Mouse (Mus musculus): Measurements from ENCODE around the gene Dusp23. TPM values are rescaled to one million over a fixed set of nuclear protein-coding genes. Genes with fewer than 3 reads are reported as not detected.

The Dusp23 gene
- polyA plus RNA-seq (2015; fragmentation: Nextera tagmentation; extraction: Ambion mirVana), result 6.2 and 6.3 TPM in 2 replicates

DNA sequence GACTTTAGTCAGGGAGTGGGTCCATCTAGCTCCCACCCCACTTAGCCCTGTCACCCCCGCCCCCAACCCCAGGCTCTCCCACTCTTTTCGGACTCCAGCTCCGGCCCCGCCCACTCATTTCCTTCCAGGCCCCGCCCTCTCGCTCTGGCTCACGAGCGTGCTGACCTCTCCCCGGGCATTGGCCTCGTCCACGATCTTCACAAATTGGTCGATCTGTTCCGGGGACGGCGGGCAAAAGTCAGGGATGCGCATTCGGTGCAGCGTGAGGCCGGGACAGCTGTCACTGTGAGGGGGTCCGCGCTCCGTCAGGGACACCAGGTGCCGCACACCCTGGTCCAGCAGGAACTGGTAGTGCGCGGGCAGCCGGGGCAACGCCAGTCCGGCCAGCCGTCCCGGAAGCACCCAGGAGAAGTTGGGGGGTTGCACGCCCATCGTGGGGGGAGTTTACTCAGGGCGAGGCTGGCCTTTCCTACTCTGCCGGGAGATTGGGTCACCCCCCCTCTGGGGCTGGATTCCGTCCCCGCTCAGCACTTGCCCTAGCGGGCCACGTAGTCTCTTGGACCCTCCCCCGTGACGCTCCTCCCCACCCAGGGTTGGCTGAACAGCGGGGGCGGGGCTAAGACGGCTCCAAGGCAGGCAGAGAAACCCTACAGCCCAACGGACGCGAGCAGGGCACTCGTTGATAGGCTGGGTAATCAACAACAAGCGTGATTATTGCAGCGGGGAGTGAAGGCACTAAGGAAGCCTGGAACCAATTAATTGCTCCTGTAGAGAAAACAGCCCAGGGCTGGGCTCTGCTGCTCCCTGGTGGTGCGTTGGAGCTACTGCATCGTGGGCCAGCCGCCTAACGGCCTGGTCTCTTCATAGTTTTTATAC is at the start of gene Dusp23:
TSS of gene Dusp23 (minus strand) at position 512 of the 876 bp plus-strand sequence.
- peak within 1 kb of the TSS; percentile 71 for H3K9ac ChIP-seq (replicated peaks)
- H3K9me3 ChIP-seq, result no peaks in the 10 kb centered on the region
- no peaks in the 10 kb centered on the region for H3K36me3 ChIP-seq
- 0 out of 2 replicates have a peak, but pooled peaks cover 6% of the 10 kb centered on the region for H3K4me1 ChIP-seq (replicated peaks)
- ATAC-seq, result peak; percentile 98
- H3K4me3 ChIP-seq (replicated peaks), result peak within 1 kb of the TSS; percentile 70
- no peaks in the 10 kb centered on the region for H3K27me3 ChIP-seq
- peak within 1 kb of the TSS; percentile 79 for H3K4me2 ChIP-seq (replicated peaks)
- WGBS, result under 1% methylated on average over 53 of the region's 53 CpGs
- H3K27ac ChIP-seq, result peak within 1 kb of the TSS; percentile 72

DNA sequence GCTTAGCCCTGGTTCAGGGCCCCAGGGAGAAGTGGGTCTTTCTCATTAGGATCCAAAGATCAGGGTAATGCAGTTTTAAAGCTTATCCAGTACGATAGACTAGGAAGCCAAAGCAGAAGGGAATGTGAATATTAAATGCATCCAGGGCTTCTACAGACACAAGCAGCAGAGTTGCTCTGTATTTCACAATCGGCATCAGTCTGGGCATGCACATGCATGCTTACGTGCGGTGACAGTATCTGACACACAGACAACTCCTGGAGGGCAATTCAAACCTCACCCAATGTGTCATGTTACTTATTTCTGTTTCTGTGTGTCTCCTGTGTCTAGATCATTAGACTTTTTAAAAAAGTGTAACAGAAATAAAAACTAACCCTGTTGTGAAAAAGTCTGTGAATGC is 48.0 kb upstream of the Dusp23 start:
- Histone ChIP-seq H3K4me2 (replicated peaks) (no peak overlapping the region), H3K9ac (replicated peaks) (no peak overlapping the region), H3K27ac (no peak overlapping the region), H3K9me3 (no peaks in the 10 kb centered on the region), H3K4me3 (replicated peaks) (no peak overlapping the region), H3K27me3 (no peaks in the 10 kb centered on the region), H3K36me3 (no peaks in the 10 kb centered on the region), H3K4me1 (replicated peaks) (no peaks in the 10 kb centered on the region)
- 86% methylated on average over 4 of the region's 4 CpGs for WGBS
- no peak for ATAC-seq

DNA sequence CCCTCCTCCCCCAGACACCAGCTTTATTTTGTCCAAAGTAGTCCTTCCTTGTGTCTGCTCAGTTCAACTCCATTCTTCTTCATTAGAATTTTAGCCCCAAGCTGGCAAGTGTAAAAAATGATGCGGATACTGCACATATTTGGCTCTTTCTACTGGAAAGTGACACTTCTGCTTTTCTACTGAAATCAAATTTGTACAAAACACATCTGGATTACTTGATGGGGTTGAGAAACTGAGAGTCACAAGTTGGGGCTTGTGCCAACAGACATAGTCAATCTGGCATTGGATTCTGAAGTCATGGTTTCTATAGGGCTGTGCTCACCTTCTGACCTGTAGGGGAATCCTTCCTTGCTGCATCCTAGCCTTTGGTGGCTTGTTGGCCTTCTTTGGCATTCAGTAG is 38.0 kb upstream of the Dusp23 start:
- no peak overlapping the region for H3K27ac ChIP-seq
- no peaks in the 10 kb centered on the region for H3K9me3 ChIP-seq
- no peak overlapping the region for H3K4me2 ChIP-seq (replicated peaks)
- H3K4me1 ChIP-seq (replicated peaks), result peaks cover 5% of the 10 kb centered on the region
- H3K9ac ChIP-seq (replicated peaks), result no peak overlapping the region
- H3K27me3 ChIP-seq, result no peaks in the 10 kb centered on the region
- H3K36me3 ChIP-seq, result no peaks in the 10 kb centered on the region
- no peak for ATAC-seq
- H3K4me3 ChIP-seq (replicated peaks), result no peak overlapping the region
- 94% methylated on average over 1 of the region's 1 CpGs for WGBS

DNA sequence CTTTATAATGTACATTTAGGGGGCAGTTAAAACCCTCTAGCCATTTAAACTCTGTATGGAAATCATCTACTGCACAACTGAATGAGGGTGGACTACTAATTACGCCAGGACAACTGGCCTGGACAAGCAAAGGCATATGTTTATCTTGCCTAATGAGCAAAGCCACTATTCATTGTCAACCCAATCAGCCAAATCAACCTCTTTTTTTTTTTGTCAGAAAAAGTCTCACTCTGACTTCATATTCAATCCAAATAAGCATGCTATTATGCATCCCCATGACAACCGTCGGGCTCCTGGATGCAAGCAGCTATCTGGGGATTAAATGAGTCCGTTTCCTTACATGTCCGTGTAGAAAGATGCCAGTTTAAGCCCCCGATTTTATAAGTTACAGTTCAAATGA is 34.8 kb upstream of the Dusp23 start:
- no peaks in the 10 kb centered on the region for H3K9me3 ChIP-seq
- peaks cover 5% of the 10 kb centered on the region for H3K4me1 ChIP-seq (replicated peaks)
- 13% methylated on average over 6 of the region's 6 CpGs for WGBS
- 0 out of 2 replicates have a peak overlapping the region, but pooled peaks have one; percentile 0 for H3K4me2 ChIP-seq (replicated peaks)
- H3K27me3 ChIP-seq, result no peaks in the 10 kb centered on the region
- no peak overlapping the region for H3K27ac ChIP-seq
- H3K36me3 ChIP-seq, result no peaks in the 10 kb centered on the region
- H3K4me3 ChIP-seq (replicated peaks), result no peak overlapping the region
- H3K9ac ChIP-seq (replicated peaks), result no peak overlapping the region
- peak; percentile 80 for ATAC-seq

DNA sequence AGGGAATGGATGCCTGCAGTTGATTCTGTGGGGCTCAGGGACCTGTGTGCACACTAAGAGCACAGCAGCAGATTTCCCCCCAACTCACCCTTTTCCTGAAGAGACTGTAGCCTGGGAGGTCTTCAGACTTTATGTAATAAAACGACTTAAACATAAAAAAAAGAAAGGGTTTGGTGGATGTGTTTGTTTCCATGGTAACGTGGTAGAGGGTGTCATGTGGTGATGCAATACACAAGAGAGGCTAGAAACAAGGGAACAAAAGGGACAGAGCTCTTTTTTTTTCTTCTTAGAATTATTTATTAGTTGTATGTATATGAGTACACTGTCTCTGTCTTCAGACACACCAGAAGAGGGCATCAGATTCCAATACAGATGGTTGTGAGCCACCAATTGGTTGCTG is 32.7 kb upstream of the Dusp23 start:
- Histone ChIP-seq H3K27me3 (no peaks in the 10 kb centered on the region), H3K9ac (replicated peaks) (no peak overlapping the region), H3K9me3 (no peaks in the 10 kb centered on the region), H3K36me3 (no peaks in the 10 kb centered on the region), H3K4me1 (replicated peaks) (peaks cover 5% of the 10 kb centered on the region), H3K4me2 (replicated peaks) (no peak overlapping the region), H3K4me3 (replicated peaks) (no peak overlapping the region), H3K27ac (no peak overlapping the region)
- WGBS, result 60% methylated on average over 2 of the region's 2 CpGs
- ATAC-seq, result no peak

DNA sequence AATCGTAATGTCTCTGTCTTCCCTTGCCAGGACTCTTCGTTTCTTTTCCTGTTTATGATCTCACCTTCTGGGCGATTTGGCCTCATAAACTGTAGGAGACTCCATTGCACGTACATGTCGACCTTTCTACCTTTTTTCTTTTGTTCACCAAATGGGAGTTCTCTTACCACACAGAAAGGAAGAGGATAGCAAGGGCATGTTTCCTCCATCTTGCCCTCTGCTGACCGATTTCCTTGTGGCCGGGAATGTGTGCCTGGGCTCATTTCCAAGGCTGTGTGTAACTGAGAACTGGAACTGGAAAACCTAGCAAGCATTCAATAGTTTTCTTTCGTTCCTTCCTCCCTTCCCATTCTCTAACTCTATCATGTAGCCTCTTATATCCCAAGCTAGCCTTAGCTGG is 26.9 kb upstream of the Dusp23 start:
- WGBS, result 87% methylated on average over 8 of the region's 8 CpGs
- Histone ChIP-seq H3K27ac (no peak overlapping the region), H3K9ac (replicated peaks) (no peak overlapping the region), H3K4me1 (replicated peaks) (no peaks in the 10 kb centered on the region), H3K27me3 (no peaks in the 10 kb centered on the region), H3K4me3 (replicated peaks) (no peak overlapping the region), H3K36me3 (no peaks in the 10 kb centered on the region), H3K9me3 (no peaks in the 10 kb centered on the region), H3K4me2 (replicated peaks) (no peak overlapping the region)
- no peak for ATAC-seq

DNA sequence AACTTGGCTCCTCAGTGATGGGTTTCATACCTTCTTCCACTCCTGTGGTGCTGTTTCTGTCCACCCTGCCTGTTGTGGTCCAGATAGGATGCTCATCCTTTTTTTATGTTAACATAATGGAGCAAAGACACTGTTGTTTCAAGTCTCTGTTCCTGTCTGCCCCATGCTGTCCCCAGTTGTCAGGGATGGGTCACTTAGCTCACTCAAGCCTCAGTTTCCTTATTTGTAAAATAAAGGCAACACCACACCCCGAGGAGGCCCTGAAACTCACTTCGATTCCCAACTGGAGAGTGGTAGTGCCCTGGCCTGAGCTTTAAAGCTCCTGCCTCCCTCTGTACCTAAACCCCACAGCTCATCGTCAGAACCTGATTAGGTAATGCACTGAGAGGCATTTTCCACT is 24.5 kb upstream of the Dusp23 start:
- Histone ChIP-seq H3K27me3 (no peaks in the 10 kb centered on the region), H3K9ac (replicated peaks) (no peak overlapping the region), H3K4me3 (replicated peaks) (no peak overlapping the region), H3K4me2 (replicated peaks) (no peak overlapping the region), H3K27ac (no peak overlapping the region), H3K36me3 (no peaks in the 10 kb centered on the region), H3K4me1 (replicated peaks) (no peaks in the 10 kb centered on the region), H3K9me3 (no peaks in the 10 kb centered on the region)
- WGBS, result 63% methylated on average over 3 of the region's 3 CpGs
- no peak for ATAC-seq

DNA sequence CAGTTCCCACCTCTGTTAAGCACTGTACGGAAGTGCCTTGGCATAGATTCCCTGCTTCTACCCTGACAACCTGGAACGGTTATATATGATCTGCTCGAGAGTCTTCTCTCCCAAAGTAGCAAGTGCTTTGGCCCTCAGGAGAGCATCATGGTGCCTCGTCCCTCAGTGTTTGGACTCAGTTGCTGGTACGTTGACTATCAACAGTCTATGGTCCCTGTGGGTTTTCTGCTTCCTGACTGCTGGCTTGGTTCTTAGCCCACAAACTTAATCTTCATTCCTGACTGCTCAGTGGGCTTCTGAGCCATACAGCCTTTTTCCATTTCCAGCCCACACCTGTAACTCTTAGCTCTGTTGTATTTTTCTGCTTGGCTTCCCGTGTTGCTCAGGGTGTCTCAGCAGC is 21.1 kb upstream of the Dusp23 start:
- Histone ChIP-seq H3K9ac (replicated peaks) (no peak overlapping the region), H3K9me3 (no peaks in the 10 kb centered on the region), H3K4me3 (replicated peaks) (no peak overlapping the region), H3K27ac (no peak overlapping the region), H3K4me2 (replicated peaks) (no peak overlapping the region), H3K27me3 (no peaks in the 10 kb centered on the region), H3K4me1 (replicated peaks) (no peaks in the 10 kb centered on the region), H3K36me3 (no peaks in the 10 kb centered on the region)
- WGBS, result 84% methylated on average over 6 of the region's 6 CpGs
- no peak for ATAC-seq

DNA sequence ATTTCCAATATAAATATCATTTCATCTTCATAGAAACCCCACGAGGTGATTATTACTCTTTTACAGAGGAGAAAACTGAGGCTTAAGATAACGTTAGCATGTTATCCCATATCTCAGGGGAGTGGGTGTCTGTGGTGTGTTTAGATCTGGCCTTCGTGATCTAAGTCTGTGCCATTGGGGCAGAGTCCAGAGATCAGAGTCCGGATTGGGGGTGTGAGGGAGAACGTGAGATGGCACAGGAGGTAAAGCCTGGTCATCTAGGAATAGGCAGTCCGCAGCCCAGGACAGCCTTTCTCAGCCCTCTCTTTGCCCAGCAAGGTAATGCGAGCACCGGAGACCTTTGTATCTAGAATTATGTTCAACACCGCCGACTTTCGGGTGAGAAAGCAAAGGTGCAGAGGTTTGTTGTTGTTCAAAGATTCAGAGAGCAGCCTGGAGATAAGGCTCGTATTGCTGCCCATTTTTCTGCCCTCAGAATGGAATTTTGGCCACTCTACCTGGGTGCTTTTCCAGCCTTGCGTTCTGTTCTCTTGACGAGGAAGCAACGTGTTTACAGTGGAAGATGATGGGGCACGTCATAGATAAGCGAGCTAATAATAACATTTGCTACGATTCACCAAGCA is 19.4 kb upstream of the Dusp23 start:
- ATAC-seq, result no peak
- WGBS, result 89% methylated on average over 18 of the region's 18 CpGs
- no peaks in the 10 kb centered on the region for H3K9me3 ChIP-seq
- no peaks in the 10 kb centered on the region for H3K27me3 ChIP-seq
- no peaks in the 10 kb centered on the region for H3K36me3 ChIP-seq
- peaks cover 4% of the 10 kb centered on the region for H3K4me1 ChIP-seq (replicated peaks)
- H3K27ac ChIP-seq, result no peak overlapping the region
- no peak overlapping the region for H3K4me3 ChIP-seq (replicated peaks)
- H3K9ac ChIP-seq (replicated peaks), result no peak overlapping the region
- H3K4me2 ChIP-seq (replicated peaks), result no peak overlapping the region

DNA sequence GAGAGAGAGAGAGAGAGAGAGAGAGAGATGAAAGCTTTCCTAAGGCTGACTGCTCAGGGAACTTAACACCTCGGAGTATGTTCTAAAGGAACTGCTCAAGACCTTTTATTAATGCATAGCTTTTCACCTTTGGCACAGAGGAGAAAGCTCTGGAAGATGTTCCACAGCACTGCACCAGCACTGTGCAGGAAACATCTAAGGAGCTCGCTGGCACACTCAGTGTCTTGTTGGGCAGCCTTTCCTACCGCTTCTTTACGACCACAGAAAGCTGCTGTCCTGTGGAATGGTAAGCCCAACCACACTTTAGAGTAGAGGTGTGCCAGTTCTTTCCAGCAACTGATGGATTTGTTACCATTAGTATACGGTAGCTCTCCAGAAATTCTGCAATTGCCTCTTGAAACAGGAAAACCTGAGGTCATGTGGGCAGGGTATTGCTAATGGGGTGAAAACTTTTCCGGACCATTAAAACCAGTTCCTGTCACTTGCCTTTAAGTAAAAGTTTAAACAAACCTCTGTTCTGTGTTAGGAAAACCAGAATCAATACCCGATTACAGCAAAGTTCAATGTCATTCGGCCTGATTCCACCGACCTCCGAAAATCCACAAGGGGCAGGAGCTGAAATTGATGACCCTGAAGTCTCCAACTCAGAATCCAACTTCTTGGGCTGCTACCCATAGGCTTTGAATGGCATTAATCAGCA is 18.7 kb upstream of the Dusp23 start:
- Histone ChIP-seq H3K4me3 (replicated peaks) (no peak overlapping the region), H3K27me3 (no peaks in the 10 kb centered on the region), H3K9me3 (no peaks in the 10 kb centered on the region), H3K36me3 (no peaks in the 10 kb centered on the region), H3K4me1 (replicated peaks) (peaks cover 6% of the 10 kb centered on the region), H3K4me2 (replicated peaks) (no peak overlapping the region), H3K27ac (no peak overlapping the region), H3K9ac (replicated peaks) (no peak overlapping the region)
- ATAC-seq, result no peak
- 90% methylated on average over 10 of the region's 10 CpGs for WGBS

DNA sequence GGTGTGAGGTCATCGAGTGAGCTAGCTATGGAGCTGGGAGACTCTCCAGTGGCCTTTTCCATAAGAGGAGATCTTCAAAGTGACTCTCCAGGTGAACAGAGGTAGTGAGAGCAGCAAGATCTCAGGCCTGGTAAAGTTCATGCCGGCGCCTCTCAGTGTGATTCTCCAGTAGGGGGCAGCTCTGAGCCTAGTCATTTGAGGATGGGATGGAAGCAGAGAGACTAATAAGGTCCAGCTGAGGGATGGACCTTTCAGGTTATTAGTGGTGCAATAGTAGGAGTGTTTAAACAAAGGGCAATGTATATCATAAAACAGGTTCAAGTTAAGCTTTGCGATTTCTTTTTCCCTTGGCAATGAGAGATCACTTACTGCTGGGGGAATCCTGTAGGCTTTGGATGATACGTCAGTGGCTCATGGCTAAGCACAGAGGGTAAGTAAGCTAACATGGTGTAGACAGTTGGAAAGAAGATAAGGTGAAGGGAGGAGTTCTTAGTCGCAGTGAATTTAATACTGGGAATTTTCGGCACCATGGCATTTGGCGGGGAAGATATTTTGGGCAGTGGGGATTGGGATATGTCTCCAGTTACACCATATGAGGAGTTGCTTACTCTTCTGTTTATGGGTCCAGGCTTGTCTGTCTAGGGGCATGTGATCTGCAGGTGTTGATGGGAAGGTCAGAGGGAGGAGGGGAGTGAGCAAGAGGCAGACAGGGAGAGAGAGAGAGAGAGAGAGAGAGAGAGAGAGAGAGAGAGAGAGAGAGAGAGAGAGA is 17.9 kb upstream of the Dusp23 start:
- Histone ChIP-seq H3K27ac (no peak overlapping the region), H3K9ac (replicated peaks) (no peak overlapping the region), H3K27me3 (no peaks in the 10 kb centered on the region), H3K4me3 (replicated peaks) (no peak overlapping the region), H3K4me2 (replicated peaks) (no peak overlapping the region), H3K4me1 (replicated peaks) (peaks cover 6% of the 10 kb centered on the region), H3K36me3 (no peaks in the 10 kb centered on the region), H3K9me3 (no peaks in the 10 kb centered on the region)
- 66% methylated on average over 8 of the region's 8 CpGs for WGBS
- ATAC-seq, result no peak
